Mouse (Mus musculus): Measurements from ENCODE around the gene Mybph.

- TF ChIP-seq CTCF (IDR thresholded peaks at IDR 0.05; ENCODE audit: low read depth, low read length) (no peak), POLR2A (IDR thresholded peaks at IDR 0.05; ENCODE audit: extremely low read depth, insufficient read depth, low read length) (no peak)
Measured at GRCm38 (mm10) chr1:134198197-134198995, 5.1 kb downstream of the Mybph start.
